Mouse (Mus musculus) lung, embryonic 16.5 days (tissue): ENCODE results near the gene Unkl. TPM values are rescaled to one million over a fixed set of nuclear protein-coding genes. Genes with fewer than 3 reads are reported as not detected.

Experiments used
- ATAC-seq: fragments of 200-750 bp; cut with Nextera tagmentation; 2 replicates; pipeline ENCODE4 v1.8.0; 2017; ENCODE audit warnings: low read depth, mild to moderate bottlenecking, moderate library complexity
- H3K27ac ChIP-seq: fragments of 300-500 bp; sonication (generic); 2 replicates; pipeline ENCODE4 v1.5.1; 2014; ENCODE audit warnings: mild to moderate bottlenecking, control low read depth, low read length
- H3K27me3 ChIP-seq: fragments of 300-500 bp; sonication (generic); 2 replicates; pipeline ENCODE4 v1.6.1; 2014; ENCODE audit warnings: low read depth, low read length, mixed read lengths; ENCODE audit not compliant: control insufficient read depth, insufficient read depth
- H3K36me3 ChIP-seq: fragments of 300-500 bp; sonication (generic); 2 replicates; pipeline ENCODE4 v1.6.1; 2014; ENCODE audit warnings: low read length; ENCODE audit not compliant: control insufficient read depth, insufficient read depth
- H3K4me1 ChIP-seq: fragments of 300-500 bp; sonication (generic); replicated peaks from 2 replicates; pipeline ENCODE4 v1.6.1; 2014; ENCODE audit warnings: low read length, mixed read lengths; ENCODE audit not compliant: control insufficient read depth, insufficient read depth
- H3K4me2 ChIP-seq: fragments of 300-500 bp; sonication (generic); 2 replicates; pipeline ENCODE4 v1.6.1; 2014; ENCODE audit warnings: low read depth, low read length, control low read depth
- H3K4me3 ChIP-seq: fragments of 300-500 bp; sonication (generic); 2 replicates; pipeline ENCODE4 v1.5.1; 2014; ENCODE audit warnings: mild to moderate bottlenecking, low read length, control low read depth
- H3K9ac ChIP-seq: fragments of 300-500 bp; sonication (generic); 2 replicates; pipeline ENCODE4 v1.6.1; 2014; ENCODE audit warnings: low read length, control low read depth
- H3K9me3 ChIP-seq: fragments of 300-500 bp; sonication (generic); 2 replicates; pipeline ENCODE4 v1.6.1; 2016; ENCODE audit warnings: low read length; ENCODE audit not compliant: control insufficient read depth
- WGBS: fragments of 180-500 bp; shearing (Covaris S2); extraction: QIAGEN DNeasy Blood & Tissue Kit; methylation state at CpG from one replicate; pipeline ENCODE4 v1.1.7; 2014; 5-methylcytosine and 5-hydroxymethylcytosine counted together
- polyA plus RNA-seq: library from polyadenylated mRNA; unstranded; fragments of >200 nt; fragmentation: Nextera tagmentation; extraction: Ambion mirVana; gene quantifications from 2 replicates; pipeline ENCODE4 v1.2.1, GENCODE M21; 2015

The Unkl gene
- polyA plus RNA-seq: 10.7 and 10.8 TPM in 2 replicates

DNA sequence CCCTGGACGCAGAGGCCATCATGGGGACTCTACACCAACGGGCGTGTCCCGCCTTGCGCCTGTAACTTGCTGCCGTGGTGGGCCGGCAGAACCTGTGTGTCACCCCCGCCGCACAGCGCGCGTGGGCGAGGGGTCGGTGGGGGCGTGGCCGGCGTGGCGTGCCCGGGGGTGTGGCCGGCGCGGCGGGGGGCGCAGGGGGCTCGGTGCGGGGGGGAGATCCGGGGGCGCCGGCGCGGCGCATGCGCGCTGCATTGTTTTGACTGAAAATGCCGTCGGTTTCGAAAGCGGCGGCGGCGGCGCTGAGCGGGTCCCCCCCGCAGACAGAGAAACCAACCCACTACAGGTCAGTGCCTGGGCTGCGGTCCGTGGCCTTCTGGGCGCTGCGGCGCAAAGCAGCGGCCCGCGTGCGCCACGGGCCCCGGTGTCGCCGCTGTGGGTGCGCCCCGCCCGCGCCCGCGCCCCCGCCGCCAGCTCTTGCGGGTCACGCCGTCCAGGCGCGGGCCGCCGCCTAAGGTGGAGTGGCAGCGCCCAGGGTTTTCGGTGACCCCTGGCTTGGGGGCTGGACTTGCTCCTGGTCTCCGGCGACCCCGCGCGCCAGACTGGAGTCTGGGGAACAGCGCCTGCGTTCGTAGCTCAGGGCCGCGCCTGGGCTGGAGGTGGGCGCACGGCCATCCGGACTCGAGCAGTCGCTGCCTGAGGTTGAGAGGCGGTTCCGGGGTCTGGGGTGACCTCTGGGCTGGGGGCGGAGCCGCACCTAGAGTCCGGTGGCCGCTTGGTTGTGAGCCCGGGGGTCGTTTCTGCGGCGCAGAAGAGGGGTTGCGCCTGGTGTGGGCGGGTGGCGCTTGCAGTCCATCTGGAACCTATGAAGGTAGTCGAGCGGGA is at the start of gene Unkl:
Gene Unkl, plus strand, starts transcription at position 248 of the 882 bp plus-strand sequence.
- Histone ChIP-seq H3K9ac (peak within 1 kb of the TSS; percentile 96), H3K27ac (peak within 1 kb of the TSS; percentile 86), H3K9me3 (no peaks in the 10 kb centered on the region), H3K4me1 (peaks cover 25% of the 10 kb centered on the region), H3K36me3 (peaks cover 5% of the 10 kb centered on the region; the same call in 1 of the 2 replicates), H3K27me3 (no peaks in the 10 kb centered on the region), H3K4me2 (peak within 1 kb of the TSS; percentile 85), H3K4me3 (peak within 1 kb of the TSS; percentile 96)
- WGBS: under 1% methylated on average over 71 of the region's 104 CpGs
- ATAC-seq: peak; percentile 51

DNA sequence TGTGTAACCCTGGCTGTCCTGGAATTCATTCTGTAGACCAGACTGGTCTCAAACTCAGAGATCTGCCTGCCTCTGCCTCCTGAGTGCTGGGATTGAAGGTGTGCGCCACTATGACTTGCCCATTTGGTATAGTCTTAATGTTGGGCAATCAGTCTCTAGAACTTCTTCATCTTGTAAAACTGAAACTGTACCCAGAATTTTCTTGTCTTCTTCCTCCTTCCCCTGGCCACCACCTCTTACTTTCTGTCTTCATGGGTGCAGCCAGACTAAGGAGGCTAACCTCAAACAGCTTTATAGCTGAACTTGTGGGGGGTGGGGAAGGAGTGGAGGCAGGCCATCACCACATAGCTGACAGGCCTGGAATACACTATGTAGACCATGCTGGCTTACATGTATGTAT is 49.4 kb upstream of the Unkl start:
- Histone ChIP-seq H3K27me3 (no peaks in the 10 kb centered on the region), H3K9ac (no peak overlapping the region), H3K36me3 (no peaks in the 10 kb centered on the region), H3K27ac (no peak overlapping the region), H3K9me3 (no peaks in the 10 kb centered on the region), H3K4me3 (no peak overlapping the region), H3K4me2 (no peak overlapping the region), H3K4me1 (peaks cover 10% of the 10 kb centered on the region)
- 92% methylated on average over 1 of the region's 1 CpGs for WGBS
- no peak for ATAC-seq

DNA sequence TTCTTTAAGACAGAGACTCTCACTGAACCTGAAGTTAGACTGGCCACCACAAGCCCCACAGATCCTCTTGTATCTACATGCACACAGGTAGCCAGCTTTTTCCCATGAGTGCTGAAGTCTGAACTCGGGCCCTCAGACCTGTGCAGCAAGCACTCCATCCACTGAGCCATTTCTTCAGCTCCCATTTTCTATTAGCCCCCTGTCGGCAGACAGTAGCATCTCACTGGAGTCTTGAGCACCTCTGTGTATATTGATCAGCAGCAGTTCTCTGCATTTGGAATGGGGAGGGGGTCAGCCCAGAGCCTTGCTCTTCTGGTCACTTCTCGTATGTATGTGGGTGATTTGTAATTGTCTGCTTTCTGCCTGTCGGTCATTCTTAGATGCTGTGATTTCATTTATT is 48.2 kb upstream of the Unkl start:
- no peak overlapping the region for H3K9ac ChIP-seq
- ATAC-seq: no peak
- no peak overlapping the region for H3K4me3 ChIP-seq
- H3K4me2 ChIP-seq: no peak overlapping the region
- 64% methylated on average over 4 of the region's 4 CpGs for WGBS
- no peaks in the 10 kb centered on the region for H3K9me3 ChIP-seq
- no peaks in the 10 kb centered on the region for H3K4me1 ChIP-seq
- no peaks in the 10 kb centered on the region for H3K36me3 ChIP-seq
- H3K27me3 ChIP-seq: no peaks in the 10 kb centered on the region
- no peak overlapping the region for H3K27ac ChIP-seq

DNA sequence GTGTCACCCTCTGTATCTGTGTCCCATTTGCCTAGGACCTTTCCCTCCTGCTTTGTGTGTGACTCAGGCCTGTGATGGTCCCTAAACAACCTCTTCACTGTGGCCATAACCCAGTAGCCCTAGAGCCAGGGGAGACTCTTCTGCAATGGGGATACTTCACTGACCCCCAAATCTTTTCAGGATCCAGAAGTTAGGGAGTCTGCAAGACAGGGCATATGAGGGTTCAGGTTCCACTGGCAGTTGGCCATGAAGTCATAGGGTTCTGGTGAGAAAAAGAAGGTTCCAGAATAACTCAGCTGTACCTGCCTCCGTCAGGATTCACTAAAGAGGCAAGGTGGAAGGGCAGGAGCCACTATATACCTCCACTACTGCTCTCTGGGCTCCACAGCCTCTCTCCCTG is 26.0 kb upstream of the Unkl start, which contains the start of gene Ccdc154:
Gene Ccdc154, plus strand, starts transcription at position 301 of the 400 bp plus-strand sequence.
- ATAC-seq: no peak
- Histone ChIP-seq H3K9me3 (no peaks in the 10 kb centered on the region), H3K4me3 (no peak within 1 kb of the TSS), H3K4me1 (peaks cover 2% of the 10 kb centered on the region; the same call in 1 of the 2 replicates), H3K27ac (no peak within 1 kb of the TSS), H3K36me3 (no peaks in the 10 kb centered on the region), H3K4me2 (no peak within 1 kb of the TSS), H3K9ac (no peak within 1 kb of the TSS), H3K27me3 (no peaks in the 10 kb centered on the region)
- WGBS: 100% methylated on average over 1 of the region's 1 CpGs

DNA sequence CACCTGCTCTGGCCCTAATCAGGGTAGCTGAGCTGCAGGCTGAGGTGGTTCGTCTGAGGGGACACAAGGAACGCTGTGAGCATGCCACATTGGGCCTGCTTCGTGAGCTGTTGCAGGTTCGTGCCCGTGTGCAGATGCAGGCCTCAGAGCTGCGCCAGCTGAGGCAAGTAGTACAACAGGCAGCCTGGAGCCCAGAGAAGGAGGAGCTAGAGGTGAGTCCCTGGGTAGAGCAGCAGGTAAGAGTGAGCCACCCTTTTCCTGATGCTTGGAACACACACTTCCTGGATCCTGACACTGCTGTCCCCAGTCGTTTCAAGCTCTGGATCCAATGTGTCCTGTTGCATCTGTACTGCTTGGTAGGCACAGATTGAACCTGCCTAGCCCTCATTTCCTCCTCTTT is 24.8 kb upstream of the Unkl start:
- Histone ChIP-seq H3K9me3 (no peaks in the 10 kb centered on the region), H3K4me3 (no peak overlapping the region), H3K4me2 (no peak overlapping the region), H3K27me3 (no peaks in the 10 kb centered on the region), H3K9ac (no peak overlapping the region), H3K4me1 (peaks cover 2% of the 10 kb centered on the region; the same call in 1 of the 2 replicates), H3K27ac (no peak overlapping the region), H3K36me3 (no peaks in the 10 kb centered on the region)
- WGBS: 74% methylated on average over 7 of the region's 7 CpGs
- ATAC-seq: no peak

DNA sequence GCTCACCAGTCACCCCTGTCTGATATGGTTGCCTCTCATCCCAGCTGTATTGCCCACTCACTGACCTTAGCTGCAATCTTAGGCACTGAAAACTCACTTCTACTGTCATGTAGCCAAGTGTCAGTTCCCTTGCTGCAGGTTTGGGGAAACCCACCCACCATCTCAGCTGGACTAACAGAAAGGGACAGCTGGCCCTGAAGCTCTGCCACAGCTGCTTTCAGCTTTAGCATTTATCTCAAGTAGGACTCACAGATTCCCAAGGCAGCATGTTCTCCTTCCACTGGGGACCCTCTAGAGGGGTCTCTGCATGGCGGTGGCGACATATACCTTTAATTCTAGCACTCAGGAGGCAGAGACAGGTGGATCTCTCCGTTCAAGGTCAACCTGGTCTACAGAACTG is 23.4 kb upstream of the Unkl start:
- Histone ChIP-seq H3K27me3 (no peaks in the 10 kb centered on the region), H3K4me2 (no peak overlapping the region), H3K36me3 (no peaks in the 10 kb centered on the region), H3K4me3 (no peak overlapping the region), H3K9ac (no peak overlapping the region), H3K9me3 (no peaks in the 10 kb centered on the region), H3K4me1 (peaks cover 2% of the 10 kb centered on the region; the same call in 1 of the 2 replicates), H3K27ac (no peak overlapping the region)
- 90% methylated on average over 3 of the region's 3 CpGs for WGBS
- no peak for ATAC-seq

DNA sequence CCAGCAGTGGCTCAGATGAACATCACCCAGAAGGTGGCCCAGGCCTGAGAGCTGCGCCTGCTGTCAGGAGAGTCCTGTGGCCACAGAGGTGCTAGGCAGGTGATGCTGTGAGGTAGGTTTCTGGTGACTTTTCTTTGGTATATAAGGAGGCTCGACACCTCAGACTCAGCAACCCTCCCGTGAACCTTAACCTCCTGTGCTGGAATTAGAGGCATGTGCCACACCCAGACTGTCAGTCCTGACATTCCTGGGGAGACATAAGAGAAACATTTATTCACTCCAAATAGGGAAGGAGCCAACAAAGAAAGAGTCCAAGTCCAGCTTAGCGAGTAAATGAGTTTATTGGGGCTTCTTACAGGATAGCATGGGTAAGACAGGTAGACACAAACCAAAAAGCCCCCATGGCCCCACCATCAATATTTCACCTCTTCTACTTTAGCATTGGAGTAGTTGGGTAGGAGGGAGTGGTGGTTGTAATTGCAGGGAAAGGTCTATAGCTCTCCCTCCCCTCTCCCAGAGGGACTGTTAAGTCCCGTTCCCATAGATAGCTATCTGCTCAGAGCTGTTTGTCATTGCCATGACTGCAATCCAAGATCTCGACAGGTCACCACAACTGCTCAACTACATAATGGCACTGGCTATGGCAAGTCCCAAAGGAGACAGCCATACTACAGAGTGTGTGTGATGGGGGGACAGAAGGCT is 22.1 kb upstream of the Unkl start:
- Histone ChIP-seq H3K27me3 (no peaks in the 10 kb centered on the region), H3K9me3 (no peaks in the 10 kb centered on the region), H3K4me3 (no peak overlapping the region), H3K27ac (no peak overlapping the region), H3K4me1 (peaks cover 2% of the 10 kb centered on the region; the same call in 1 of the 2 replicates), H3K36me3 (no peaks in the 10 kb centered on the region), H3K9ac (no peak overlapping the region), H3K4me2 (no peak overlapping the region)
- WGBS: 43% methylated on average over 6 of the region's 6 CpGs
- ATAC-seq: no peak

DNA sequence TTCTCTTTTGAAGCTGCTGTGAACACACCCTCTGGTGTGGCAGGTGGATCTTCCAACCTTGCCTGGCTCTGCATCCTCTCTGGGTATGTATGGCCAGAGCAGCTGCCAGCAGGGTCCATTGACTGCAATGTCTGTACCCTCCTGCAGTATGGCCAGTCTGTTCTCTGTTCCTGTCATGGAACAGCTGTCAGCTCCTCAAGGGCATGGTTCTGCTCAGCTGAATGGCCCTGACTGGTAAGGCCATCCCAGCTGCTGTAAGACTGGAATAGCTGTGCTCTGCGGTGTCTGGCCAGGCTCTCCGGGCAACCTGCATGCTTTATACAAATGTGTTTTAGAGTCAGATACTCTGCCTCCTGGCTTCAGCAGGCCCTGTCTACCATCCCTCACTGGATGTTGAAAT is 18.5 kb upstream of the Unkl start:
- WGBS: 91% methylated on average over 2 of the region's 2 CpGs
- H3K4me2 ChIP-seq: no peak overlapping the region
- H3K27ac ChIP-seq: no peak overlapping the region
- H3K9ac ChIP-seq: no peak overlapping the region
- H3K4me3 ChIP-seq: no peak overlapping the region
- ATAC-seq: no peak
- H3K36me3 ChIP-seq: no peaks in the 10 kb centered on the region
- peaks cover 2% of the 10 kb centered on the region; the same call in 1 of the 2 replicates for H3K4me1 ChIP-seq
- H3K27me3 ChIP-seq: no peaks in the 10 kb centered on the region
- H3K9me3 ChIP-seq: no peaks in the 10 kb centered on the region

DNA sequence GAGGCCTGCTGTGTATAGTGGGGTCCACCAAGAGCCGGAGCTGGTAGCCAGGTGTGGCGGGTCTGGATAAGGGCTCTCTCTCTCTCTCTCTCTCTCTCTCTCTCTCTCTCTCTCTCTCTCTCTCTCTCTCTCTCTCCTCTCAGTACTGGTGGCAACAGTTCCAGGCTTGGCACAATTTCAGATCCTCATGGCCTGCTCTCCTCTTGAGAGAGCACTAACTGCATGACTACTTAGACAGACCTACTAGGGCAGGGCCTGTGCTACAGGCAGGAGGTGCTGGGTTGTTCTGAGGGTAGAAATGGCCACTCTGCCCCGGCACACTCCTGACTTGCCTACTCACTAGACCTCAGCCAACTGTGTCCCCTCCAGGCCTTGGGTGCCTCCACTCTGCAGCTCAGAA is 15.6 kb upstream of the Unkl start:
- no peak overlapping the region for H3K4me3 ChIP-seq
- ATAC-seq: no peak
- H3K4me1 ChIP-seq: peaks cover 14% of the 10 kb centered on the region; the same call in 1 of the 2 replicates
- 76% methylated on average over 3 of the region's 3 CpGs for WGBS
- H3K36me3 ChIP-seq: no peaks in the 10 kb centered on the region
- H3K27me3 ChIP-seq: no peaks in the 10 kb centered on the region
- peak overlapping the region; percentile 6; the same call in 1 of the 2 replicates for H3K4me2 ChIP-seq
- H3K9me3 ChIP-seq: no peaks in the 10 kb centered on the region
- H3K27ac ChIP-seq: peak overlapping the region; percentile 47
- no peak overlapping the region; the same call in 1 of the 2 replicates for H3K9ac ChIP-seq
